Mouse (Mus musculus): ENCODE data around the gene Dydc1. TPM values are rescaled to one million over a fixed set of nuclear protein-coding genes. Genes with fewer than 3 reads are reported as not detected.

Gene Dydc1
- polyA plus RNA-seq, 1 experiment from 2014 or later, result 0.30 TPM

- no peaks in the 10 kb centered on the region for H3K9me3 ChIP-seq (ENCODE audit: low read length)
- no peak overlapping the region for H3K9ac ChIP-seq (replicated peaks; ENCODE audit: low read depth)
- H3K4me3 ChIP-seq (ENCODE audit: low read depth, low read length), result no peak overlapping the region
- no peak overlapping the region for H3K4me2 ChIP-seq (replicated peaks; ENCODE audit: low read depth, low read length)
- H3K27ac ChIP-seq (ENCODE audit: low read length), result no peak overlapping the region
- TF ChIP-seq EP300 (IDR thresholded peaks at IDR 0.05) (no peak), CTCF (IDR thresholded peaks at IDR 0.05) (no peak)
- WGBS, result 22% methylated on average over 1 of the region's 2 CpGs
- H3K4me1 ChIP-seq (ENCODE audit: insufficient read depth, low read depth, low read length), result no peaks in the 10 kb centered on the region
- no peak for DNase-seq (ENCODE audit: low spot score)
- no peaks in the 10 kb centered on the region for H3K27me3 ChIP-seq (replicated peaks; ENCODE audit: insufficient read depth, low read length)
- no peak for ATAC-seq
- no peaks in the 10 kb centered on the region for H3K36me3 ChIP-seq (ENCODE audit: insufficient read depth, low read length)
Measured at GRCm38 (mm10) chr14:41065168-41065567, 7.5 kb upstream of the Dydc1 start.

- H3K36me3 ChIP-seq (ENCODE audit: insufficient read depth, low read length), result no peaks in the 10 kb centered on the region
- 10% methylated on average over 1 of the region's 1 CpGs for WGBS
- ATAC-seq, result no peak
- no peak overlapping the region for H3K27ac ChIP-seq (ENCODE audit: low read length)
- no peak for DNase-seq (ENCODE audit: low spot score)
- H3K27me3 ChIP-seq (replicated peaks; ENCODE audit: insufficient read depth, low read length), result no peaks in the 10 kb centered on the region
- no peak overlapping the region for H3K4me2 ChIP-seq (replicated peaks; ENCODE audit: low read depth, low read length)
- H3K9ac ChIP-seq (replicated peaks; ENCODE audit: low read depth), result no peak overlapping the region
- H3K4me3 ChIP-seq (ENCODE audit: low read depth, low read length), result no peak overlapping the region
- TF ChIP-seq EP300 (IDR thresholded peaks at IDR 0.05) (no peak), CTCF (IDR thresholded peaks at IDR 0.05) (no peak)
- H3K4me1 ChIP-seq (ENCODE audit: insufficient read depth, low read depth, low read length), result no peaks in the 10 kb centered on the region
- H3K9me3 ChIP-seq (ENCODE audit: low read length), result no peaks in the 10 kb centered on the region
Measured at GRCm38 (mm10) chr14:41066416-41066815, 6.3 kb upstream of the Dydc1 start.

GRCm38 (mm10) chr14:41069108-41069507, 3.6 kb upstream of the Dydc1 start, which contains the start of gene Dydc2:
Dydc2 (minus strand) TSS chr14:41069208.
- no peak for ATAC-seq
- Histone ChIP-seq H3K27me3 (replicated peaks; ENCODE audit: insufficient read depth, low read length) (no peaks in the 10 kb centered on the region), H3K4me1 (ENCODE audit: insufficient read depth, low read depth, low read length) (no peaks in the 10 kb centered on the region; the same call in 1 of the 2 replicates), H3K9me3 (ENCODE audit: low read length) (no peaks in the 10 kb centered on the region), H3K9ac (replicated peaks; ENCODE audit: low read depth) (no peak within 1 kb of the TSS), H3K4me2 (replicated peaks; ENCODE audit: low read depth, low read length) (no peak within 1 kb of the TSS), H3K27ac (ENCODE audit: low read length) (no peak within 1 kb of the TSS), H3K4me3 (ENCODE audit: low read depth, low read length) (no peak within 1 kb of the TSS), H3K36me3 (ENCODE audit: insufficient read depth, low read length) (no peaks in the 10 kb centered on the region)
- TF ChIP-seq EP300 (IDR thresholded peaks at IDR 0.05), result no peak
- no peak for TF ChIP-seq CTCF (IDR thresholded peaks at IDR 0.05)
- no peak for DNase-seq (ENCODE audit: low spot score)

GRCm38 (mm10) chr14:41070343-41070742, 2.4 kb upstream of the Dydc1 start:
- DNase-seq (ENCODE audit: low spot score) (no peak), ATAC-seq (no peak)
- Histone ChIP-seq H3K4me3 (ENCODE audit: low read depth, low read length) (no peak overlapping the region), H3K36me3 (ENCODE audit: insufficient read depth, low read length) (no peaks in the 10 kb centered on the region), H3K4me1 (ENCODE audit: insufficient read depth, low read depth, low read length) (no peaks in the 10 kb centered on the region; the same call in 1 of the 2 replicates), H3K27ac (ENCODE audit: low read length) (no peak overlapping the region), H3K9me3 (ENCODE audit: low read length) (no peaks in the 10 kb centered on the region), H3K9ac (replicated peaks; ENCODE audit: low read depth) (no peak overlapping the region), H3K4me2 (replicated peaks; ENCODE audit: low read depth, low read length) (no peak overlapping the region), H3K27me3 (replicated peaks; ENCODE audit: insufficient read depth, low read length) (no peaks in the 10 kb centered on the region)
- 68% methylated on average over 3 of the region's 3 CpGs for WGBS
- TF ChIP-seq CTCF (IDR thresholded peaks at IDR 0.05), result no peak
- no peak for TF ChIP-seq EP300 (IDR thresholded peaks at IDR 0.05)

- H3K4me3 ChIP-seq (ENCODE audit: low read depth, low read length), result peak overlapping the region; percentile 25
- H3K27me3 ChIP-seq (replicated peaks; ENCODE audit: insufficient read depth, low read length), result no peaks in the 10 kb centered on the region
- no peaks in the 10 kb centered on the region for H3K9me3 ChIP-seq (ENCODE audit: low read length)
- TF ChIP-seq EP300 (IDR thresholded peaks at IDR 0.05), result no peak
- TF ChIP-seq CTCF (IDR thresholded peaks at IDR 0.05), result no peak
- H3K36me3 ChIP-seq (ENCODE audit: insufficient read depth, low read length), result no peaks in the 10 kb centered on the region
- no peak for ATAC-seq
- H3K27ac ChIP-seq (ENCODE audit: low read length), result no peak overlapping the region
- no peak for DNase-seq (ENCODE audit: low spot score)
- H3K4me1 ChIP-seq (ENCODE audit: insufficient read depth, low read depth, low read length), result no peaks in the 10 kb centered on the region; the same call in 1 of the 2 replicates
- under 1% methylated on average over 8 of the region's 8 CpGs for WGBS
- no peak overlapping the region for H3K9ac ChIP-seq (replicated peaks; ENCODE audit: low read depth)
- H3K4me2 ChIP-seq (replicated peaks; ENCODE audit: low read depth, low read length), result peak overlapping the region; percentile 47
Measured at GRCm38 (mm10) chr14:41072944-41073275, 199 bp downstream of the Dydc1 start.

- WGBS, result 89% methylated on average over 2 of the region's 2 CpGs
- H3K27ac ChIP-seq (ENCODE audit: low read length), result no peak overlapping the region
- DNase-seq (ENCODE audit: low spot score), result no peak
- no peaks in the 10 kb centered on the region for H3K36me3 ChIP-seq (ENCODE audit: insufficient read depth, low read length)
- H3K4me1 ChIP-seq (ENCODE audit: insufficient read depth, low read depth, low read length), result no peaks in the 10 kb centered on the region
- H3K27me3 ChIP-seq (replicated peaks; ENCODE audit: insufficient read depth, low read length), result no peaks in the 10 kb centered on the region
- no peak overlapping the region for H3K4me3 ChIP-seq (ENCODE audit: low read depth, low read length)
- TF ChIP-seq EP300 (IDR thresholded peaks at IDR 0.05) (no peak), CTCF (IDR thresholded peaks at IDR 0.05) (no peak)
- no peaks in the 10 kb centered on the region for H3K9me3 ChIP-seq (ENCODE audit: low read length)
- no peak for ATAC-seq
- no peak overlapping the region for H3K4me2 ChIP-seq (replicated peaks; ENCODE audit: low read depth, low read length)
- no peak overlapping the region for H3K9ac ChIP-seq (replicated peaks; ENCODE audit: low read depth)
Measured at GRCm38 (mm10) chr14:41082408-41082807, 9.7 kb downstream of the Dydc1 start.

GRCm38 (mm10) chr14:41087509-41087908, 14.8 kb downstream of the Dydc1 start:
- no peaks in the 10 kb centered on the region for H3K36me3 ChIP-seq (ENCODE audit: insufficient read depth, low read length)
- H3K9me3 ChIP-seq (ENCODE audit: low read length), result no peaks in the 10 kb centered on the region
- no peak overlapping the region for H3K27ac ChIP-seq (ENCODE audit: low read length)
- no peak overlapping the region for H3K4me3 ChIP-seq (ENCODE audit: low read depth, low read length)
- H3K9ac ChIP-seq (replicated peaks; ENCODE audit: low read depth), result no peak overlapping the region
- no peak overlapping the region for H3K4me2 ChIP-seq (replicated peaks; ENCODE audit: low read depth, low read length)
- WGBS, result 73% methylated on average over 1 of the region's 1 CpGs
- H3K27me3 ChIP-seq (replicated peaks; ENCODE audit: insufficient read depth, low read length), result no peaks in the 10 kb centered on the region
- TF ChIP-seq CTCF (IDR thresholded peaks at IDR 0.05) (peak; percentile 48), EP300 (IDR thresholded peaks at IDR 0.05) (no peak)
- DNase-seq (ENCODE audit: low spot score) (no peak), ATAC-seq (no peak)
- H3K4me1 ChIP-seq (ENCODE audit: insufficient read depth, low read depth, low read length), result no peaks in the 10 kb centered on the region
